Mouse (Mus musculus): Measurements from ENCODE around the gene 2200002J24Rik.

- TF ChIP-seq CTCF (IDR thresholded peaks at IDR 0.05; ENCODE audit: low read depth): peak; percentile 14; the same call in 1 of the 2 replicates
- TF ChIP-seq EP300 (optimal IDR thresholded peaks at IDR 0.05): no peak
These were observed 45.4 kb downstream of the 2200002J24Rik start for GRCm38 (mm10) chr7:30744022-30744598.
